Mouse (Mus musculus): ENCODE results near the gene Senp1.

GRCm38 (mm10) chr15:98068506-98068905 lies 25.0 kb downstream of the Senp1 start:
- TF ChIP-seq CTCF (IDR thresholded peaks at IDR 0.05; ENCODE audit: low read depth, low read length), result no peak
- no peak for TF ChIP-seq POLR2A (IDR thresholded peaks at IDR 0.05; ENCODE audit: extremely low read depth, insufficient read depth, low read length)

Data from liver, adult 2 months (tissue).